Mouse (Mus musculus) 3T3-L1 (cell line): Measurements from ENCODE around the gene Itgb3.
"Not testable (repeated sequence)": the region's sequence is repeated elsewhere in the genome, so short reads cannot be mapped to it uniquely, and the experiment has no call there.

Source experiments
- DNase-seq: peaks from one replicate; pipeline ENCODE4 v3.0.0-alpha.2; 2015; ENCODE audit warnings: low read depth, low spot score

Gene Itgb3

GRCm38 (mm10) chr11:104607491-104608245 lies at the start of gene Itgb3:
Gene Itgb3, plus strand, starts transcription at chr11:104608000.
- DNase-seq = peak; percentile 73

- DNase-seq = no peak
Measured at GRCm38 (mm10) chr11:104558065-104558464, 49.7 kb upstream of the Itgb3 start.

GRCm38 (mm10) chr11:104558651-104559403 lies 49.0 kb upstream of the Itgb3 start:
- no peak for DNase-seq

- peak; percentile 80 for DNase-seq
Measured at GRCm38 (mm10) chr11:104560971-104561370, 46.8 kb upstream of the Itgb3 start.

- no peak for DNase-seq
Measured at GRCm38 (mm10) chr11:104563496-104563895, 44.3 kb upstream of the Itgb3 start.

- DNase-seq = no peak
Measured at GRCm38 (mm10) chr11:104565172-104565571, 42.6 kb upstream of the Itgb3 start.

GRCm38 (mm10) chr11:104566097-104566496 lies 41.7 kb upstream of the Itgb3 start:
- DNase-seq = no peak

- DNase-seq = no peak
Measured at GRCm38 (mm10) chr11:104566796-104567195, 41.0 kb upstream of the Itgb3 start.

- DNase-seq = no peak
Measured at GRCm38 (mm10) chr11:104567736-104568135, 40.1 kb upstream of the Itgb3 start.

GRCm38 (mm10) chr11:104568326-104568725 lies 39.5 kb upstream of the Itgb3 start:
- DNase-seq = no peak

- not testable (repeated sequence) for DNase-seq
Measured at GRCm38 (mm10) chr11:104570515-104570914, 37.3 kb upstream of the Itgb3 start.

GRCm38 (mm10) chr11:104571373-104571772 lies 36.4 kb upstream of the Itgb3 start:
- DNase-seq = not testable (repeated sequence)

- no peak for DNase-seq
Measured at GRCm38 (mm10) chr11:104572091-104572490, 35.7 kb upstream of the Itgb3 start.

- no peak for DNase-seq
Measured at GRCm38 (mm10) chr11:104572566-104572965, 35.2 kb upstream of the Itgb3 start.

GRCm38 (mm10) chr11:104576772-104577612 lies 30.8 kb upstream of the Itgb3 start:
- no peak for DNase-seq

GRCm38 (mm10) chr11:104578074-104578473 lies 29.7 kb upstream of the Itgb3 start:
- no peak for DNase-seq

GRCm38 (mm10) chr11:104579084-104579483 lies 28.7 kb upstream of the Itgb3 start:
- DNase-seq = no peak

GRCm38 (mm10) chr11:104579575-104579974 lies 28.2 kb upstream of the Itgb3 start:
- no peak for DNase-seq

GRCm38 (mm10) chr11:104580091-104580490 lies 27.7 kb upstream of the Itgb3 start:
- DNase-seq = no peak

- DNase-seq = no peak
Measured at GRCm38 (mm10) chr11:104580606-104581005, 27.2 kb upstream of the Itgb3 start.

- no peak for DNase-seq
Measured at GRCm38 (mm10) chr11:104581446-104582307, 26.1 kb upstream of the Itgb3 start.
